Mouse (Mus musculus) MEL-GATA-1-ER (cell line): ENCODE results near the gene Mul1.

Experiments
- DNase-seq: peaks from one replicate; pipeline ENCODE4 v3.0.0-alpha.2; 2012; ENCODE audit warnings: low read depth; ENCODE audit errors: extremely low read depth

Mul1 gene

GRCm38 (mm10) chr4:138460910-138461309, 26.4 kb downstream of the Mul1 start:
- DNase-seq = no peak

- DNase-seq = no peak
Measured at GRCm38 (mm10) chr4:138461471-138461870, 27.0 kb downstream of the Mul1 start.

- no peak for DNase-seq
Measured at GRCm38 (mm10) chr4:138462971-138463831, 28.7 kb downstream of the Mul1 start.

GRCm38 (mm10) chr4:138463832-138464487, 29.5 kb downstream of the Mul1 start:
- DNase-seq = no peak

GRCm38 (mm10) chr4:138464667-138465353, 30.3 kb downstream of the Mul1 start:
- DNase-seq = no peak

- no peak for DNase-seq
Measured at GRCm38 (mm10) chr4:138465446-138465845, 31.0 kb downstream of the Mul1 start.

- DNase-seq = no peak
Measured at GRCm38 (mm10) chr4:138466690-138467089, 32.2 kb downstream of the Mul1 start.

GRCm38 (mm10) chr4:138467451-138467850, 33.0 kb downstream of the Mul1 start:
- no peak for DNase-seq

- no peak for DNase-seq
Measured at GRCm38 (mm10) chr4:138469080-138469479, 34.6 kb downstream of the Mul1 start.

- no peak for DNase-seq
Measured at GRCm38 (mm10) chr4:138471241-138471640, 36.8 kb downstream of the Mul1 start.

GRCm38 (mm10) chr4:138479595-138479994, 45.1 kb downstream of the Mul1 start:
- DNase-seq = no peak

- no peak for DNase-seq
Measured at GRCm38 (mm10) chr4:138480962-138481361, 46.5 kb downstream of the Mul1 start.

GRCm38 (mm10) chr4:138482721-138483120, 48.2 kb downstream of the Mul1 start:
- no peak for DNase-seq

- DNase-seq = no peak
Measured at GRCm38 (mm10) chr4:138488241-138488640, 53.8 kb downstream of the Mul1 start.

- DNase-seq = no peak
Measured at GRCm38 (mm10) chr4:138491088-138491487, 56.6 kb downstream of the Mul1 start.
